Mouse (Mus musculus) layer of hippocampus, postnatal 14 days (tissue): ENCODE measurements around the gene 1700016D06Rik. TPM values are rescaled to one million over a fixed set of nuclear protein-coding genes. Genes with fewer than 3 reads are reported as not detected.
A peak's percentile ranks its signal among the peaks of the same experiment; 100 is the strongest.

Experiments used
- DNase-seq, 2 experiments: peaks; one replicate each; pipeline ENCODE4 v3.0.0; 2021 to 2022; ENCODE audit warnings: low spot score in 2 of 2, mixed read lengths in 1 of 2
- long read RNA-seq, 2 experiments: library from polyadenylated mRNA; stranded (forward); transcript quantifications; one replicate each; pipeline ENCODE4 v2.0.0; 2021
- total RNA-seq, 2 experiments: library from RNA; stranded (reverse); gene quantifications; 2 replicates each; pipeline ENCODE4 v1.2.3; 2021

1700016D06Rik gene
- not detected for total RNA-seq
- long read RNA-seq, experiment 1: 0 reads
- long read RNA-seq, experiment 2: 0 reads

- no peak for DNase-seq
Measured at GRCm38 (mm10) chr8:11701033-11701362, at the start of gene 1700016D06Rik. Gene 1700016D06Rik, minus strand, starts transcription at chr8:11701063.

GRCm38 (mm10) chr8:11749472-11749871 is 48.6 kb upstream of the 1700016D06Rik start:
- DNase-seq: no peak

DNA sequence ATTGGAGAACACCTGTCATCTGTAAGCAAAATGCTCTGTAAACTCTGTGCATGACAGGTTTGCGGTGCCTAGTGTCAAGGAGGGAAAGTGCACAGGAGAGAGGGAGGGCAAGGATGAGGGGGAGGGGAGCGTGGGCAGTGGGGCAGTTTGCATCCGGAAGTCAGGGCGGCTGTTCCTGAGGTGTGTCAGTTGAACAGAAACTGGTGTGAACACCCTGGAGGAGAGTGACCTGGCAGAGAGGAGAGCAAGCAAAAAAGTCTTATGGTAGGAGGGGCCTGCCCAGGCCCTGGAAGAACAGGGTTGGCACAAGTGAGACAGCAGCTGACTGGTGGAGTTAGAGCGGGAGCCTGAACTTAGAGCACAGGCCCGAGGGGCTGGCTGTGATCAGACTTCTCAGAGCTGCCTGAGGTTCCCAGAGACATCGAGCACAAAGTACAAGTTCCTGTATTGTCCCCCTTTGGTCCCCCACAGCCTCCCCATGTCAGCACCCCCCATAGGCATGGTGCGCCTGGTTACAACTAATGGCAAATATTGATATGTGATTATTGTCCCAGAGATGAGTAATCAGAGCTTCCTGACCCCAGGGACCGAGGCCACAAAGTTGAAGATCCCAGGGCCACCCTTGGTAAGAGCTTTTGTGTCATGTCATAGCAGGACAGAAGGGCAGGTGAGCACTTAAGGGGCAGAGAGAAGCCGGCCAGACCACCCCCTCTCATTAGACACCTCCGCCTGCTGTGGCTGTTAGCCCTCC is 46.2 kb upstream of the 1700016D06Rik start:
- DNase-seq: no peak

GRCm38 (mm10) chr8:11743580-11743979 is 42.7 kb upstream of the 1700016D06Rik start:
- DNase-seq: no peak

DNA sequence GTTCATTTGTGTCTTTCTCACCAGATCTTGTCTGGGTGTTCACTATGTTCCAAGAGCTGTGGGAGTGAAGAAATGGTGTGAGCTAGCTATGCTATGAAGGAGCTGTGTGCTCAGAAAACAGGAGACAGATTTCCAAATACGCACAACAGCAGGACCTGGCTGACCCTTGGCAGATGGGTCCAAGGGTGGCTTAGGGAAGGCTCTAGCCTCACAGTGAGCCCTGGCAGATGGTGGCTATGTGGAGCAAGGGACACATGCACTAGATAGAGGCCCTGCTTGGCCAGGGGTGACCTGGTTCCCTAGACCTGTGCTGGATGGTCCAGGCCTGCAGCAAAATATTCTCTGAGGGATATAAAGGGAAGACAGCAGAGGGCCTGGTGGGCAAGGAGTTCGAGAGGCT is 40.0 kb upstream of the 1700016D06Rik start:
- DNase-seq: no peak

GRCm38 (mm10) chr8:11739082-11739481 is 38.2 kb upstream of the 1700016D06Rik start:
- no peak for DNase-seq

DNA sequence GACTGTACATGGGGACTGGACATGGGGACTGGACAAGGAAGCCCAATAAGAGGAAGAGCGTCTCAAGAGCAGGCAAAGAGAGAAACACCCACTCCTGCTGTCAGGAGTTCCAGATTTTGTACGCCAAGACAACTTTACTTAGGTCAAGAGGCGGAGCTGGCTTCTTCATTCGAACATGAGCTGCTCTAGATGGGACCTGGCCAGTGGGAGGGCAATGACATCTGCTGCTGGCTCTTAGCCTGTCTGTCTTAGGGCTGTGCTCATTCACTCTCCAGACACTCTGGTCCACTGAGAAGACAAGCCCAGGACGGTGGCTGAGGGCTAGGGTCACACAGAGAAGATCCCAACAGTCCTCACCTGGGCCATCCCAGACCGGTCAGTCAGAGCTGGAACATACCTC is 36.2 kb upstream of the 1700016D06Rik start:
- no peak for DNase-seq

DNA sequence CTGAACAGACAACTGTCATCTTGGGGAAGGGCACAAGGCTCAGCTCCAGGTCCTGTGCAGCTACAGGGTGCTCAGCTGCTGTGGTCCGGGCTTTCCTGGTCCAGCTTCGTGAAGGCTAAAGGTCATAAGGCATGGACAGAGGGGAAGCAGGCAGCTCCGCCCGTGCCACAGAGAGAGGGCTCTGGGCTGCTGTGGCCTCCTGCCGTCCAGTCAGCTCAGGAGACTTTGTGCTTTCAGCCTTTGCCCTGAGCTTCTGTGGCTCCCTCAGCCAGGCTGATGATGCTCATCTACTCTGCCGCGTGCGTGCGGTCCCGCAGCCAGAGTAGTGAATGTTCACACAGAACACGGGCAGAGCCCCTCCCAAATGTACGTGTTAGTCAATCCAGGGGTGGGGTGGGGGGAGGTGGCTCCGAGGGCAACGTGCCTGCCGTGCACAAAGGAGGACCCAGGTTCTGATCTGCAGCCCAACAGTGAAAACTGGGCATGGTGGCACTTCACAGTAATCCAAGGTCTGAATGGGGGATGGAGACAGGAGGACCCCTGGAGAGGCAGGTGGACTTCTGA is 34.9 kb upstream of the 1700016D06Rik start:
- DNase-seq: no peak

- no peak for DNase-seq
Measured at GRCm38 (mm10) chr8:11730271-11730940, 29.5 kb upstream of the 1700016D06Rik start.

DNA sequence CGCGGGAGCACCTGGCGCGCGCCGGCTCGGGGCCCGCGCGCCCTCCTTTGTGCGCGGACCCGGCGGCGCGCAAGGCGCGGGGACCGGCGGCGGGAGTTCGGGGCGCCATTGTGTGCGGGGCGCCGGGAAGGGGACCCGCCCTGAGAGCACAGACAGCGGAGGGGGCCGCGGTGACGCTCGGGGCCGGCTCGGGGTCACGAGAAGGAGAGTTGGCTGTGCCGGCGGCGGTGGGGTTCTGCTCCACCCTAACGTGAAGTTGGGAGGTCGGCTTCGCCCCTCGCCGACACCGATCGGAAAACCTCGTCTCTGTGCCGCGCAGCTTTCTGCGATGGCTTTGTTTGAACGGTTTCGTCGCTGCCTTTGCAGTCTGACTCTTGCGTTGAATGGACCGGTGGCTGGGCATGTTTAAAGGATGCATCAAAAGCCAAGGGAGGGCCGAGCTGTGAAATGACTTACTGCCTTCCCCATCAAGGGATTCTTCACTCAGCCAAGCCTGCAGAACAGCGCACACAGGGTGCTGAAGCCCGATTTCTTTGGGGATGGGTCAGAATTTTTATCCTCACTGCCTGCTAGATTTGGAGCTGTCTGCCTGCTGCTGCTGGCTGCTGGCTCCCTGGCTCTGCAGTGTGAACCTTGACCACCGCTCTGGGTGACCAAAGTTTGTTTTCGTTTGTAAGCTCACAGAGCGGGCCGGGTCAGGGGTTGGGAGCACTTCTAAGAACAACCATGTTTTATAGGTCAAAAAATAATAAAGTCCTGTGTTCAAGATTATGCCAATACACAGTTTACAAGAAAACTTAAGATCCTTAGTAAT is 27.8 kb upstream of the 1700016D06Rik start:
- DNase-seq: peak; percentile 50 to 67

DNA sequence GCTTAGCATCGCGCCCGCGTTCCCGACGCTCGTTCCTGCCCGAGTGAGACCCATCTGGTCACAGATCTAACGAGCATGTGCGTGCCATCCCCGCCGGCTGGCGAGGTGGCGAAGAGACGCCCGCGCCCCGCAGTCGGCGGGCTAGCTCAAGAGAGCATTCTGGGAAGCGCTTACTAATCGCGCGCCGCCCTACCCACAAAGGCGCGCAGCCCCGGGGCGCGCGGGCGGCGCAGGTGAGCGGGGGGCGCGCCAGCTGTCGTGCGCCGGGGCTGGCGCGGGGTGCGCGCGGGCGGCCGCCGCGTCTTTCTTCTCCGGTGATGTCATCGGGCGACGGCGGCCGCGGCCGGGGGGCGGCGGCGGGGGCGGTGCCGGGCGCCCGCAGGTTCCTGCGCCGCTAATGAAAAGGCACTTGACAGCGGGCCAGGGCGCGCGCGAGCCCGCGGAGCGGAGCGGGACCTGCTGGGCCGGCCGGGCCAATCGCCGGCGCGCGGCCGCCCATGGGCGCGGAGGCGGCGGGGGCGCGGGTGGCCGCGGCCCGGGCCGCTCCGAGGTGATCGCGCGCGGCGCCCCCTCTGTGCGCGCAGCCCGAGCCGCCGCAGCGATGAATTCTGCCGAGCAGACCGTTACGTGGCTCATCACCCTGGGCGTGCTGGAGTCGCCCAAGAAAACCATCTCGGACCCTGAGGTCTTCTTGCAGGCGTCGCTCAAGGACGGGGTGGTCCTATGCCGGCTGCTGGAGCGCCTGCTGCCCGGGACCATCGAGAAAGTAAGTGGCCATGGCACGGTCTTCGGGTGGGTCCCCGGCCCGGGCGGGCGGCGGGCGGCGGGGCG is 27.0 kb upstream of the 1700016D06Rik start, which contains the start of gene Arhgef7:
TSS of gene Arhgef7 (plus strand) at position 71 of the 831 bp plus-strand sequence.
- DNase-seq: peak; percentile 77 to 84

GRCm38 (mm10) chr8:11727273-11727650 is 26.4 kb upstream of the 1700016D06Rik start:
- no peak for DNase-seq

DNA sequence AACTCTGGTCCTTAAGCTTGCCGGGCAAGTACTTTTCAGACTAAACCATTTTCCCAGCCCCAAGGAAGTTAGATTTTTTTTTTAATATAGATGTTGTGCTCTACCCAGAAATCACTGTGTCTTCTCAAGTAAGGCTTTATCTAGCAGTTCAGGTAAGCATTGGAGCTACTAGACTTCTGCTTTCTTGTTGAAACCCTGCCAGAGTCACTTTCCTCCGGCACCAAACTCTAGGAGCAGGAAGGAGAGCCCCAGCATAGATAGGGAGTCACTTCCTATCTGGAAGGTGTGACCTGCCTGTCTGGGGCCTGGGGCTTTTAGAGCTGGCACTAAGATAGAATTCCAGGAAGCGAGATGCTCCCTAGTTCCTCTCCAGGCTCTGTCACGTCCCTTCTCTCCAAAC is 16.3 kb upstream of the 1700016D06Rik start:
- DNase-seq: no peak

DNA sequence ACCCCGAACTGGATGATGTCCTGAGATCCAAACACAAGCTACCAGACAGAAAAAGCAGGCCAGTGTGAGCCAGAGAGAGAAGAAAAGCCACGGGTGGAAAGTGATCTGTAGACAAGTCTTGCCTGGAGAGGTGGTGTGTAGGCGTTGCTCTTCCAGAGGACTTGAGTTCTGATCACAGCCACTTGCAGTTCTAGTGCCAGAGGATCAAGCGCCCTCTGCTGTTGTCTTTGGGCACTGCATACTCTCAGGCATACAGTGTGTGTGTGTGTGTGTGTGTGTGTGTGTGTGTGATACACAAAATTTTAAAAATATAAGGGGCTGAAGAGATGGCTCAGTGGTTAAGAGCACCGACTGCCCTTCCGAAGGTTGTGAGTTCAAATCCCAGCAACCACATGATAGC is 11.4 kb upstream of the 1700016D06Rik start:
- DNase-seq: no peak

GRCm38 (mm10) chr8:11710415-11710814 is 9.6 kb upstream of the 1700016D06Rik start:
- DNase-seq: no peak

- no peak for DNase-seq
Measured at GRCm38 (mm10) chr8:11709542-11709941, 8.7 kb upstream of the 1700016D06Rik start.

DNA sequence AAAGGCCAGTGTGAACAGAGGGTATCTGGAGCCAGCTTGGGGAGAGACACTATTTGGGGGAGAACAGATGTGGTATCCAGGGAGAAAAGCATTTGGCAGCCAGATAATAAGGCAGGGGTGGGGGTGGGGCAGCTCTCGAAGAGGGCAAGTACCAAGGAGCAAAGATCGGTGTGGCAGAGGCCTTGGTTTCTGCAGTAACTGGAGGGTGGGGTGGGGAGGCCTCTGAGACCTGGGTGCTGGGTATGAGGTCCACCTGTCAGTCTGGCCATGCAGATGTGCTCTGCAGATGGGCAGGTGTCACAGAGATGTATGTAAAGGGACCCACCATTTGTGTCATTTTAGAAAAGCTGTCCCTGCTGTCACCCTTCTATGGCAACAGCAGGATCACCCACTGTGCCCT is 8.0 kb upstream of the 1700016D06Rik start:
- no peak for DNase-seq

GRCm38 (mm10) chr8:11707701-11708100 is 6.8 kb upstream of the 1700016D06Rik start:
- no peak for DNase-seq

- peak in 1 of 2 experiments; percentile 31 for DNase-seq
Measured at GRCm38 (mm10) chr8:11705818-11706217, 5.0 kb upstream of the 1700016D06Rik start.

GRCm38 (mm10) chr8:11704716-11705420 is 4.0 kb upstream of the 1700016D06Rik start:
- DNase-seq: no peak
